Mouse (Mus musculus) lung, postnatal 0 days (tissue): Measurements from ENCODE around the gene Thra.

Source experiments
- CTCF ChIP-seq: IDR thresholded peaks from 2 replicates; pipeline ENCODE4 v1.5.1; 2016; ENCODE audit warnings: antibody characterized with exemption, mild to moderate bottlenecking
- EP300 ChIP-seq: IDR thresholded peaks from 2 replicates; pipeline ENCODE4 v1.6.1; 2016; ENCODE audit warnings: antibody characterized with exemption, mild to moderate bottlenecking, control low read depth

GRCm38 (mm10) chr11:98795015-98795713, 54.7 kb downstream of the Thra start, which contains the start of gene Msl1:
- TF ChIP-seq EP300 (no peak), CTCF (no peak; the same call in 1 of the 2 replicates)
